Mouse (Mus musculus) embryonic facial prominence, embryonic 12.5 days (tissue): Measurements from ENCODE around the gene Umps. TPM values are rescaled to one million over a fixed set of nuclear protein-coding genes. Genes with fewer than 3 reads are reported as not detected.

Source experiments
- ATAC-seq: fragments of 200-750 bp; cut with Nextera tagmentation; 2 replicates; pipeline ENCODE4 v1.8.0; 2017; ENCODE audit not compliant: insufficient number of reproducible peaks, insufficient read depth, low FRiP score, low TSS enrichment
- H3K27ac ChIP-seq: fragments of 300-500 bp; sonication (generic); 2 replicates; pipeline ENCODE4 v1.5.1; 2016; ENCODE audit warnings: mild to moderate bottlenecking
- H3K27me3 ChIP-seq: fragments of 300-500 bp; sonication (generic); 2 replicates; pipeline ENCODE4 v1.6.1; 2016; ENCODE audit warnings: mild to moderate bottlenecking, moderate library complexity
- H3K36me3 ChIP-seq: fragments of 300-500 bp; sonication (generic); 2 replicates; pipeline ENCODE4 v1.6.1; 2016; ENCODE audit warnings: mild to moderate bottlenecking
- H3K4me1 ChIP-seq: fragments of 300-500 bp; sonication (generic); 2 replicates; pipeline ENCODE4 v1.6.1; 2016
- H3K4me2 ChIP-seq: fragments of 300-500 bp; sonication (generic); replicated peaks from 2 replicates; pipeline ENCODE4 v1.6.1; 2016; ENCODE audit warnings: mild to moderate bottlenecking, moderate library complexity
- H3K4me3 ChIP-seq: fragments of 300-500 bp; sonication (generic); 2 replicates; pipeline ENCODE4 v1.5.1; 2016; ENCODE audit warnings: mild to moderate bottlenecking
- H3K9ac ChIP-seq: fragments of 300-500 bp; sonication (generic); 2 replicates; pipeline ENCODE4 v1.6.1; 2016; ENCODE audit warnings: mild to moderate bottlenecking, moderate library complexity
- H3K9me3 ChIP-seq: fragments of 300-500 bp; sonication (generic); 2 replicates; pipeline ENCODE4 v1.6.1; 2016; ENCODE audit warnings: mild to moderate bottlenecking, moderate library complexity
- whole genome bisulfite sequencing: fragments of 180-500 bp; shearing (Covaris S2); methylation state at CpG from one replicate; pipeline ENCODE4 v1.1.7; 2016; 5-methylcytosine and 5-hydroxymethylcytosine counted together
- polyA plus RNA-seq: library from polyadenylated mRNA; unstranded; fragments of >200 nt; fragmentation: Nextera tagmentation; extraction: Ambion mirVana; gene quantifications from 2 replicates; pipeline ENCODE4 v1.2.1, GENCODE M21; 2016

Umps gene
- polyA plus RNA-seq, result 62.6 and 63.6 TPM in 2 replicates

GRCm38 (mm10) chr16:33966538-33967282 lies at the start of gene Umps:
Gene Umps, minus strand, starts transcription at chr16:33967038.
- Histone ChIP-seq H3K36me3 (peaks cover 17% of the 10 kb centered on the region), H3K4me1 (peaks cover 8% of the 10 kb centered on the region), H3K4me2 (peak within 1 kb of the TSS; percentile 81), H3K27me3 (no peaks in the 10 kb centered on the region), H3K9me3 (no peaks in the 10 kb centered on the region), H3K27ac (peak within 1 kb of the TSS; percentile 64), H3K9ac (peak within 1 kb of the TSS; percentile 89), H3K4me3 (peak within 1 kb of the TSS; percentile 93)
- 2% methylated on average over 44 of the region's 44 CpGs for WGBS
- peak; percentile 88 for ATAC-seq

DNA sequence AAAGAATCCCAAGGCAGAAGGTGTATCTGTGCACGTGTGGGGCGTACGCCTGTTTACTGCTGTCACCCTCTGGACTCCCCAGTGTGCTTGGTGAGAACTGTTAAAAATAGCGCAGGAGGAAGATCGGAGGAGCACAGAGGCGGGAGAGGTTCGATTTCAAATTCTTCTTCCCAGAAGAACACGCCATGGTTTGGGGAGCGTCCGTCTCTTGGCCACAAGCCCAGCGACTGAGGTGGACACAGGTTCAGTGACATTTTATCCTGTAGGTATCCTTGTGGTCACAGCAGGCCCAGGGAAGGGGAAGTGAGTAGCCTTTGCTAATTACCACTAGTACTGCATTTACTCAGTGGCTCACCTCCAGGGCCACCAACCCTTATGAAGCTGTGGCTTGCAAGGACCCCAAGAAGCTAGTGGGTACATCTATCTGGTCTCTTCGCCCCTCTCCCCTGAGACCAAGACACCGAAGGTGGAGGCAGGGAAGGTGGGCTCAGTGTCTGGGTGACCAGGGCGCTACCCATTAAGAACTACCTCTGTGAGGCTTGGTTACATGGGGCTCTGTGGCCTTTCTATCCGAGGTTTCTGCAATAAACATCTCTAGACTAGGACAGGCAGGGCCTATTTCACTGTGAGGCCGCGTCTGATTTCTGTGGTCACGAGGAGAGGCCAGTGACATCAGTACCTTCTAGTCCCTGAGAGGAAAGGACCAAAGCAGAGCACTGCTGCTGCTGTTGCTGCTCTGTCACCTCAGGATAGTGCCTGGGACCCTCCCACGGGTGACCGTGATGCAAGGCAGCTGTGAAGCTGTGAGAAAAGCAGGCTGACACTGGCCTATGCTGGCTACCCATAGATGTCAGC lies 45.4 kb upstream of the Umps start:
- 91% methylated on average over 20 of the region's 20 CpGs for WGBS
- Histone ChIP-seq H3K27ac (no peak overlapping the region), H3K36me3 (peaks cover 54% of the 10 kb centered on the region)

DNA sequence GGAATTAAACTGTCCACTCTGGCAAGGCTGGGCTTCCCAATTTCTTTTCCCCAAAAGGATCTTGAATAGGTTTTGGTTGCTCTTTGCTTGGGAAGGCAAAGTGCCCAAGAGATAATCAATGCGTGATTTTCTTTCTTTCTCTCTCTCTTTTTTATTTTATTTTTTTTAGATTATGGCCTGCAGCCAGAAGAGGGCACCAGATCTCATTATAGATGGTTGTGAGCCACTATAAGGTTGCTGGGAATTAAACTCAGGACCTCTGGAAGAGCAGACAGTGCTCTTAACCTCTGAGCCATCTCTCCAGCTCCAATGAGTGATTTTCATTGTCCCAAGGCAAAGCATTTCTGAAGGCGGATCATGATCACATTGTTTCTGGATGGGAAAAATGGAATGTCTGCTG lies 42.7 kb upstream of the Umps start:
- H3K4me3 ChIP-seq, result no peak overlapping the region
- H3K36me3 ChIP-seq, result peaks cover 35% of the 10 kb centered on the region
- 86% methylated on average over 2 of the region's 2 CpGs for whole genome bisulfite sequencing

More for the DNA sequence above, 45.4 kb upstream of the Umps start:
- H3K9ac ChIP-seq, result no peak overlapping the region
- no peak overlapping the region for H3K4me2 ChIP-seq
- H3K27me3 ChIP-seq, result no peaks in the 10 kb centered on the region
- H3K9me3 ChIP-seq, result 0 out of 2 replicates have a peak, but pooled peaks cover 5% of the 10 kb centered on the region
- H3K4me1 ChIP-seq, result no peaks in the 10 kb centered on the region
- no peak overlapping the region for H3K4me3 ChIP-seq
- ATAC-seq, result no peak

GRCm38 (mm10) chr16:34005986-34006385 lies 39.1 kb upstream of the Umps start:
- peaks cover 14% of the 10 kb centered on the region for H3K36me3 ChIP-seq
- H3K4me3 ChIP-seq, result no peak overlapping the region
- H3K27ac ChIP-seq, result no peak overlapping the region
- 99% methylated on average over 3 of the region's 3 CpGs for WGBS
- 0 out of 2 replicates have a peak, but pooled peaks cover 5% of the 10 kb centered on the region for H3K9me3 ChIP-seq
- no peak overlapping the region for H3K9ac ChIP-seq
- H3K4me2 ChIP-seq, result no peak overlapping the region
- no peak for ATAC-seq
- H3K4me1 ChIP-seq, result peaks cover 20% of the 10 kb centered on the region
- H3K27me3 ChIP-seq, result no peaks in the 10 kb centered on the region

More for the DNA sequence above, 42.7 kb upstream of the Umps start:
- no peak overlapping the region for H3K4me2 ChIP-seq
- H3K4me1 ChIP-seq, result peaks cover 3% of the 10 kb centered on the region
- H3K9ac ChIP-seq, result no peak overlapping the region
- ATAC-seq, result no peak
- no peaks in the 10 kb centered on the region for H3K27me3 ChIP-seq
- no peak overlapping the region for H3K27ac ChIP-seq
- 0 out of 2 replicates have a peak, but pooled peaks cover 5% of the 10 kb centered on the region for H3K9me3 ChIP-seq

GRCm38 (mm10) chr16:34004128-34004578 lies 37.3 kb upstream of the Umps start:
- no peak overlapping the region for H3K4me2 ChIP-seq
- 58% methylated on average over 4 of the region's 4 CpGs for WGBS
- H3K27ac ChIP-seq, result peak overlapping the region; percentile 50; the same call in 1 of the 2 replicates
- H3K9me3 ChIP-seq, result no peaks in the 10 kb centered on the region
- no peak overlapping the region for H3K4me3 ChIP-seq
- H3K27me3 ChIP-seq, result no peaks in the 10 kb centered on the region
- H3K9ac ChIP-seq, result no peak overlapping the region
- H3K4me1 ChIP-seq, result peaks cover 20% of the 10 kb centered on the region
- ATAC-seq, result peak; percentile 74; the same call in 1 of the 2 replicates
- H3K36me3 ChIP-seq, result no peaks in the 10 kb centered on the region; the same call in 1 of the 2 replicates

- no peak overlapping the region for H3K4me2 ChIP-seq
- no peaks in the 10 kb centered on the region; the same call in 1 of the 2 replicates for H3K36me3 ChIP-seq
- no peak overlapping the region for H3K27ac ChIP-seq
- H3K27me3 ChIP-seq, result no peaks in the 10 kb centered on the region
- no peaks in the 10 kb centered on the region for H3K9me3 ChIP-seq
- ATAC-seq, result no peak
- peaks cover 20% of the 10 kb centered on the region for H3K4me1 ChIP-seq
- H3K9ac ChIP-seq, result no peak overlapping the region
- H3K4me3 ChIP-seq, result no peak overlapping the region
- 67% methylated on average over 10 of the region's 10 CpGs for WGBS
Measured at GRCm38 (mm10) chr16:34003566-34004127, 36.8 kb upstream of the Umps start.

DNA sequence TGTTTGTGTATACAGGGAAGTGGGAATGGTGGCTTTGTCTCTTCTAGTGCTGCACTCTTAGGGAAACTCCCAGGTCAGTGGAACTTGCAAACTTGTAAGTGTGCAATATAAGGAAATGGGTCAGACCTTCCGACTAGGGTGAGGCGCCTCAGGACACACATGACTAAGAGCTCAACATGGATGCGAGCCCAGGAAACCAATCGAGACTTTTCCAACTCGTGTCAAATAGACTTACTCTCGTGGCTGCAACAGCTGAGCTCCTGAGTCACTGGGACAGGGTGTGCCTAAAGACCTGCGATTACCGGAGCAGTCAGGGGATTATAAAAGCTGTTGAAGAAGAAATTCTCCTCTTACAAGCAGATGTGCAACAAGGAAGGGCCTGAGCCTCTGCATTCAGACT lies 33.9 kb upstream of the Umps start:
- Histone ChIP-seq H3K9ac (no peak overlapping the region), H3K4me2 (no peak overlapping the region), H3K9me3 (no peaks in the 10 kb centered on the region), H3K27me3 (no peaks in the 10 kb centered on the region), H3K36me3 (no peaks in the 10 kb centered on the region; the same call in 1 of the 2 replicates), H3K4me1 (peaks cover 20% of the 10 kb centered on the region), H3K4me3 (no peak overlapping the region), H3K27ac (no peak overlapping the region)
- 78% methylated on average over 8 of the region's 8 CpGs for WGBS
- no peak for ATAC-seq

DNA sequence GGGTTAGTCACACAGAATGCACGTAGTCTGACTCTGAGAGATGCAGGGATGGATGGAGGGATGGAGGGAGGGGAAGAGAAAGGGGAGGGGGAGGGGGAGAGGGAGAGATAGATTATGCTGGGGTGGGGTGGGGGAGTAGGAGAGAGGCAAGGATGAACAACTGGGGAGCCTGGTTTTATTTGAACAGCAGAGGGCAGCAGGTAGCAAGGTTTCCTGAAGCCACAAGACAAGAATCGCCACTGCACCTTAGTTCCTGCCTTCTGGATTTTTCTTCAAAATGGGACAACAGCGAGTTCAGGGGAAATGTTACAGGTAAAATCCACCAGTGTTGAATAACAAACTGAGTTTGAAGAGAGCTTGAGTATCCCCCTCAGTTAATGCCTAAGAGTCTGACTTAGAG lies 32.5 kb upstream of the Umps start:
- WGBS, result 33% methylated on average over 3 of the region's 3 CpGs
- no peak for ATAC-seq
- H3K9me3 ChIP-seq, result no peaks in the 10 kb centered on the region

GRCm38 (mm10) chr16:33998011-33998410 lies 31.2 kb upstream of the Umps start:
- ATAC-seq, result no peak
- no peak overlapping the region for H3K4me2 ChIP-seq
- WGBS, result 78% methylated on average over 6 of the region's 6 CpGs
- no peak overlapping the region for H3K27ac ChIP-seq
- no peaks in the 10 kb centered on the region for H3K9me3 ChIP-seq
- no peak overlapping the region for H3K9ac ChIP-seq
- peaks cover 8% of the 10 kb centered on the region; the same call in 1 of the 2 replicates for H3K4me1 ChIP-seq
- no peaks in the 10 kb centered on the region for H3K27me3 ChIP-seq
- H3K36me3 ChIP-seq, result no peaks in the 10 kb centered on the region
- no peak overlapping the region for H3K4me3 ChIP-seq

More for the DNA sequence above, 32.5 kb upstream of the Umps start:
- H3K4me1 ChIP-seq, result peaks cover 15% of the 10 kb centered on the region
- no peak overlapping the region for H3K4me2 ChIP-seq
- no peak overlapping the region for H3K27ac ChIP-seq
- H3K36me3 ChIP-seq, result no peaks in the 10 kb centered on the region
- no peaks in the 10 kb centered on the region for H3K27me3 ChIP-seq
- H3K4me3 ChIP-seq, result no peak overlapping the region
- no peak overlapping the region for H3K9ac ChIP-seq

DNA sequence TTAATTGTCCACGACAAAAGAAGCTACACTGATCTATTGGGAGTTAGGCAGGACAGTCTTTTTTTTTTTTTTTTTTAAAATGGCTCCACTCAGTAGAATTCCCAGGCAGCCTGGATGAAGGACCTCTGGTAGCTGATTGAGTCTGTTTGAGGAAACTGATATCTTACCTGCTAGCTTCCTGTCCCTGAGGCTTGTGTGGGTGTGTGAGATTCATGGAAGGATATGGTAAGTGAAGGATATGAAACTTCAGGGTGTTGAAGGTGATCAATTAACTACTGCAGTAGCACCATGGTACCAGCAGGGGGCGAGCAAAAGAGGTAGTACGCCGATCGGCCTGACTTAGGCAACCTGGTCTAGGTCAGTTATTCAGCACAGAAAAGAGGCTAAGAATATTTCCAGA lies 29.2 kb upstream of the Umps start:
- no peak overlapping the region for H3K4me2 ChIP-seq
- WGBS, result 8% methylated on average over 5 of the region's 5 CpGs
- H3K9ac ChIP-seq, result no peak overlapping the region
- no peak overlapping the region for H3K4me3 ChIP-seq
- no peaks in the 10 kb centered on the region for H3K27me3 ChIP-seq
- no peak overlapping the region for H3K27ac ChIP-seq
- no peaks in the 10 kb centered on the region for H3K36me3 ChIP-seq
- H3K9me3 ChIP-seq, result no peaks in the 10 kb centered on the region
- H3K4me1 ChIP-seq, result no peaks in the 10 kb centered on the region
- no peak for ATAC-seq

DNA sequence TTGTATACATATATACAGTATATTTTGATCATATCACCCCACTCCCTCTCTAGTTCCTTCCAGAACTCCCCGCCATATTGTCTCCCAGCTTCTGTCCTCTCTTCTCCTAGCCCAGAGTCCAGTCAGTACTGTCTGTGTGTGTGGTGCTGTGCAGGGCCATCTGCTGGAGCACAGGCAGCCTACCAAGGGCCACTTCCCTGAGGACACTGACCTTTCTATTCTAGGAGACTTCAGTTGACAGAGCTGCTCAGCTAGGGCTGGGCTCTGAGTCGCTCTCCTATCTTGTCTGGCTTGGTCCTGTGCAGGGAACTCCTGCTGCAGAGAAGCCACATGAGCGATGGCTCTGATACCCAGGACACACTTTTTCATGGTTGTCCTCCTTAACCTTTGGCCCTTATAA lies 28.7 kb upstream of the Umps start:
- no peak overlapping the region for H3K4me2 ChIP-seq
- H3K9me3 ChIP-seq, result no peaks in the 10 kb centered on the region
- no peak overlapping the region for H3K27ac ChIP-seq
- no peak for ATAC-seq
- no peaks in the 10 kb centered on the region for H3K27me3 ChIP-seq
- no peak overlapping the region for H3K9ac ChIP-seq
- H3K36me3 ChIP-seq, result no peaks in the 10 kb centered on the region
- H3K4me1 ChIP-seq, result no peaks in the 10 kb centered on the region
- no peak overlapping the region for H3K4me3 ChIP-seq
- WGBS, result 71% methylated on average over 3 of the region's 3 CpGs
